Comparison of ENCODE assay signal across 7 mouse cellular contexts in the genomic region with DNA sequence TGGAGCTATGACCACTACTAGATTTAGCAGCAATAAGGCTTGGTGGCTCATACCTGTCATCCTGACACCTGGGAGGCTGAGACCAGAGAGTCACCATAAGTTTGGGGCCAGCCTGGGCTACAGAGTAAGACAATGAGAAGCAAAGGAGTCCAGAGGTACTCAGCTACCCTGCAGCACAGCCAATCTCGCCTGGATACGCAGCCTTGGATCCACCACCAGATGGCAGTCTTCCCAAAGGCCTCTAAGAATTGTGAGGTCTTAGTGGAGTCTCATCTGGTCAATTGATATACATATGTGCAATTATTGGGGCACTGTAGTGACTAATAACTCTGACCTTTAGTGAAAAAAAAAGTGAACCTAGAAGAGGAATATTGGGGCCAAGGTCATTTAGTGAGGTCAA. TPM values are rescaled to one million over a fixed set of nuclear protein-coding genes. Genes with fewer than 3 reads are reported as not detected.
DNase-seq lines count a peak whose midpoint lies in the region; ATAC-seq and TF ChIP-seq lines count a peak whose summit lies in the region.

No protein-coding gene starts in this region.

- no peaks in the 10 kb centered on the region for H3K9me3 ChIP-seq in G1E (replicated peaks)
- H3K9me3 ChIP-seq in intestine, postnatal 0 days (ENCODE audit: control insufficient read depth) = no peaks in the 10 kb centered on the region
- no peaks in the 10 kb centered on the region for H3K9me3 ChIP-seq in lung, postnatal 0 days (ENCODE audit: low read length)

- no peak overlapping the region for H3K4me2 ChIP-seq in intestine, postnatal 0 days (replicated peaks; ENCODE audit: low read depth)
- H3K4me2 ChIP-seq in lung, postnatal 0 days (replicated peaks; ENCODE audit: low read depth, low read length) = no peak overlapping the region

- DNase-seq in CD4-positive, CD25-positive, alpha-beta regulatory T cell, adult 2 months (ENCODE audit: low read depth, low spot score) = peak; percentile 74
- DNase-seq in G1E (ENCODE audit: low spot score) = peak; percentile 14
- peak; percentile 62 for DNase-seq in cerebellum, adult 9-10 months
- peak; percentile 23 to 31 for DNase-seq in gastrocnemius, adult 8-10 months (ENCODE audit: low spot score in 2 of 2)
- DNase-seq in lung, postnatal 0 days (ENCODE audit: low spot score) = peak; percentile 72
- DNase-seq in retina, postnatal 1 day = peak; percentile 76

- TF ChIP-seq CTCF in G1E (IDR thresholded peaks at IDR 0.05; ENCODE audit: low read depth, low read length) = peak; percentile 55
- TF ChIP-seq CTCF in intestine, postnatal 0 days (IDR thresholded peaks at IDR 0.05; ENCODE audit: low read depth) = peak; percentile 89
- TF ChIP-seq CTCF in lung, postnatal 0 days (IDR thresholded peaks at IDR 0.05) = peak; percentile 85

- ATAC-seq in G1E (ENCODE audit: extremely low read depth, insufficient number of reproducible peaks, low FRiP score, poor library complexity, severe bottlenecking) = no peak
- ATAC-seq in intestine, postnatal 0 days = peak; percentile 27; the same call in 1 of the 2 replicates
- peak; percentile 69 for ATAC-seq in lung, postnatal 0 days

- no peaks in the 10 kb centered on the region for H3K4me1 ChIP-seq in G1E (ENCODE audit: insufficient read depth, low read depth, low read length)
- no peaks in the 10 kb centered on the region for H3K4me1 ChIP-seq in intestine, postnatal 0 days (replicated peaks; ENCODE audit: control insufficient read depth, insufficient read depth, low read length)
- H3K4me1 ChIP-seq in lung, postnatal 0 days (ENCODE audit: insufficient read depth, low read depth, low read length) = no peaks in the 10 kb centered on the region

- TF ChIP-seq EP300 in lung, postnatal 0 days (IDR thresholded peaks at IDR 0.05) = no peak

- no peak overlapping the region for H3K9ac ChIP-seq in intestine, postnatal 0 days (ENCODE audit: low read depth, low read length)
- H3K9ac ChIP-seq in lung, postnatal 0 days (replicated peaks; ENCODE audit: low read depth) = no peak overlapping the region

- H3K27ac ChIP-seq in intestine, postnatal 0 days (ENCODE audit: low read depth, low read length) = no peak overlapping the region
- no peak overlapping the region for H3K27ac ChIP-seq in lung, postnatal 0 days (ENCODE audit: low read length)

- WGBS in intestine, postnatal 0 days = 10% methylated on average over 2 of the region's 2 CpGs
- WGBS in lung, postnatal 0 days = 18% methylated on average over 2 of the region's 2 CpGs

- H3K27me3 ChIP-seq in G1E (ENCODE audit: insufficient read depth, low read length) = peaks cover 8% of the 10 kb centered on the region; the same call in 1 of the 2 replicates
- H3K27me3 ChIP-seq in intestine, postnatal 0 days (replicated peaks; ENCODE audit: control insufficient read depth, insufficient read depth, low read length) = no peaks in the 10 kb centered on the region
- H3K27me3 ChIP-seq in lung, postnatal 0 days (replicated peaks; ENCODE audit: insufficient read depth, low read length) = no peaks in the 10 kb centered on the region

- no peak overlapping the region for H3K4me3 ChIP-seq in G1E (ENCODE audit: low read depth, low read length)
- no peak overlapping the region for H3K4me3 ChIP-seq in intestine, postnatal 0 days (ENCODE audit: low read depth, low read length)
- H3K4me3 ChIP-seq in lung, postnatal 0 days (ENCODE audit: low read depth, low read length) = no peak overlapping the region

- H3K36me3 ChIP-seq in G1E (replicated peaks) = no peaks in the 10 kb centered on the region
- peaks cover 13% of the 10 kb centered on the region; the same call in 1 of the 2 replicates for H3K36me3 ChIP-seq in intestine, postnatal 0 days (ENCODE audit: control insufficient read depth, insufficient read depth)
- peaks cover 37% of the 10 kb centered on the region for H3K36me3 ChIP-seq in lung, postnatal 0 days (ENCODE audit: insufficient read depth, low read length)

RNA-seq across cellular contexts. Expression of gene Rab20, which starts 58.9 kb away (rescaled TPM):
- not detected in 2 replicates for total RNA-seq in G1E (2014; fragmentation: Nextera tagmentation)
- total RNA-seq in G1E (2017) = not detected in 2 replicates
- not detected in 2 replicates for polyA plus RNA-seq in G1E (2012)
- 1 to 10 TPM; 3.8 to 5.2 (median 4.3) TPM for total RNA-seq in gastrocnemius, adult 8-10 months (2022)
- polyA plus RNA-seq in intestine, postnatal 0 days (2015; fragmentation: Nextera tagmentation; extraction: Ambion mirVana) = 42.4 and 43.5 TPM in 2 replicates
- 17.8 and 19.9 TPM in 2 replicates for polyA plus RNA-seq in lung, postnatal 0 days (2015; fragmentation: Nextera tagmentation; extraction: Ambion mirVana)

Comparison
In these comparisons a context has a peak if more than half of its experiments do, and no peak if none do; other contexts are left out.
1. DNase-seq: peak in every context shown above with its lines; median percentile 76 in retina, postnatal 1 day; 74 in CD4-positive, CD25-positive, alpha-beta regulatory T cell, adult 2 months; 72 in lung, postnatal 0 days; 62 in cerebellum, adult 9-10 months; 27 in gastrocnemius, adult 8-10 months; 14 in G1E.
2. RNA of gene Rab20, which starts 58.9 kb away (polyA plus RNA-seq): 42.4 to 43.5 TPM in intestine, postnatal 0 days and 17.8 to 19.9 TPM in lung, postnatal 0 days; not detected in G1E; every median in the first group is over 10 times any median in the second.
3. Peak in every context shown above with its lines, with median percentiles within 50 percentile points of each other: CTCF ChIP-seq.